Mouse (Mus musculus): Measurements from ENCODE around the gene Arvcf.

GRCm38 (mm10) chr16:18406293-18406692, 58.3 kb downstream of the Arvcf start:
- TF ChIP-seq TBP (IDR thresholded peaks at IDR 0.05; ENCODE audit: low read depth, low read length) = no peak
- no peak for TF ChIP-seq EP300 (IDR thresholded peaks at IDR 0.05; ENCODE audit: low read depth in 1 of 2, low read length in 2 of 2)
- TF ChIP-seq CTCF (IDR thresholded peaks at IDR 0.05 in 2 of 3, conservative IDR thresholded peaks at IDR 0.05 in 1 of 3; ENCODE audit: control insufficient read depth in 1 of 3, insufficient read depth in 1 of 3, low read depth in 2 of 3, low read length in 3 of 3, poor library complexity in 1 of 3, severe bottlenecking in 1 of 3) = peak; percentile 51 to 97 (median 83); a peak in 5 of 6 replicates

All from MEL (cell line).